10 mouse cellular contexts compared by ENCODE assay signal in the genomic region with DNA sequence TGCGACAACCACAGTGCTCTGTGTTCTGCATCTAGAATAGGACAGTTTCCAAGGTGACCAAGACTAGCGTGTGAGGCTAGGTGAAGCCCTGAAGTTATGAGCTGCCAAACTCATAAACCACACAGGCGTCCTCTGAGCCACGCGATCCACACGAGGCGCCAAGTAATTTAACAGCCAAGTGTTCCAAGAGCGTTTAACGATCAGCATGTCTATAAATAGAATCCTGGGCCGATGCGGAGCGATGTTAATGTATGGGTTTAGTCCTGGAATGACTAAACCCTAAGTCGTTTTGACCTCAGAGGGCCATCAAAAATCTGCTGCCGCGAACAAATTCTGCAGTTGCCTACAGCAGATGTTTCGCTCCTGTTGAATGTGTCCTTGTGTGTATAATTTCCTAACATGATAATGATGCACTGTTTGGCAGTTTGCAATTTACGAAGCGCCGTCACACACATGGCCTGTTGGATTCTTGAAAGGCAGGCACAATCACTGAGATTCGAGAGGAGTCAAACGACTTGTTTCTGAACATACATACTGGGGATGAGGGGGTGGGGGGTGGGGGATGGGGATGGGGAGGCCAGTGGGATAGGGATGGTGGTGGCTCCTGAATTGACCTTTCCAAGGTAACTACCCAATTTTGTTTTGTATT. TPM values are rescaled to one million over a fixed set of nuclear protein-coding genes. Genes with fewer than 3 reads are reported as not detected.
DNase-seq lines count a peak whose midpoint lies in the region; ATAC-seq lines count a peak whose summit lies in the region.
"Had no signal": no experiment of that assay in that cellular context is flagged by ENCODE, and none has a peak within 500 bp of the region (broad histone marks: within the 10 kb centered on the region; RNA-seq: fewer than 3 reads in every experiment).

No protein-coding gene starts in this region.

- H3K4me2 ChIP-seq in hindbrain, embryonic 15.5 days, result peak overlapping the region; percentile 18; the same call in 1 of the 2 replicates
- H3K4me2 ChIP-seq in hindbrain, embryonic 13.5 days, result no peak overlapping the region
- peak overlapping the region; percentile 28 for H3K4me2 ChIP-seq in heart, embryonic 13.5 days

- no peaks in the 10 kb centered on the region for H3K36me3 ChIP-seq in hindbrain, embryonic 15.5 days
- no peaks in the 10 kb centered on the region for H3K36me3 ChIP-seq in hindbrain, embryonic 13.5 days
- H3K36me3 ChIP-seq in heart, embryonic 13.5 days, result no peaks in the 10 kb centered on the region

- H3K4me1 ChIP-seq in hindbrain, embryonic 15.5 days (replicated peaks), result peaks cover 3% of the 10 kb centered on the region; the same call in 1 of the 2 replicates
- 0 out of 2 replicates have a peak, but pooled peaks cover 3% of the 10 kb centered on the region for H3K4me1 ChIP-seq in hindbrain, embryonic 13.5 days (replicated peaks)
- peaks cover 8% of the 10 kb centered on the region for H3K4me1 ChIP-seq in heart, embryonic 13.5 days

- no peak overlapping the region for H3K9ac ChIP-seq in hindbrain, embryonic 15.5 days
- H3K9ac ChIP-seq in hindbrain, embryonic 13.5 days, result no peak overlapping the region
- no peak overlapping the region for H3K9ac ChIP-seq in heart, embryonic 13.5 days

- WGBS in hindbrain, embryonic 15.5 days, result 57% methylated on average over 21 of the region's 21 CpGs
- 79% methylated on average over 21 of the region's 21 CpGs for WGBS in hindbrain, embryonic 13.5 days
- WGBS in heart, embryonic 13.5 days, result 52% methylated on average over 21 of the region's 21 CpGs

- no peaks in the 10 kb centered on the region for H3K27me3 ChIP-seq in hindbrain, embryonic 15.5 days
- no peaks in the 10 kb centered on the region for H3K27me3 ChIP-seq in hindbrain, embryonic 13.5 days
- no peaks in the 10 kb centered on the region for H3K27me3 ChIP-seq in heart, embryonic 13.5 days (replicated peaks)

- no peak overlapping the region for H3K4me3 ChIP-seq in hindbrain, embryonic 15.5 days
- H3K4me3 ChIP-seq in hindbrain, embryonic 13.5 days, result no peak overlapping the region
- H3K4me3 ChIP-seq in heart, embryonic 13.5 days, result no peak overlapping the region
- H3K4me3 ChIP-seq: erythroblast, embryonic 14.5 days had no signal

- peak; percentile 74 for ATAC-seq in hindbrain, embryonic 15.5 days (ENCODE audit: low FRiP score, low read depth)
- ATAC-seq in hindbrain, embryonic 13.5 days (ENCODE audit: low FRiP score), result no peak
- no peak for ATAC-seq in heart, embryonic 13.5 days (ENCODE audit: extremely low read depth, insufficient number of reproducible peaks, low FRiP score, low TSS enrichment)
- ATAC-seq in activated CD4-positive, CD25-positive, alpha-beta regulatory T cell, adult 4 months, result no peak
- no peak for ATAC-seq in monocyte, adult 5-6 weeks (replicated peaks; ENCODE audit: insufficient number of reproducible peaks, low FRiP score, low TSS enrichment, poor library complexity, severe bottlenecking)

- H3K9me3 ChIP-seq in hindbrain, embryonic 15.5 days, result no peaks in the 10 kb centered on the region
- peaks cover 10% of the 10 kb centered on the region; the same call in 1 of the 2 replicates for H3K9me3 ChIP-seq in hindbrain, embryonic 13.5 days
- peaks cover 11% of the 10 kb centered on the region for H3K9me3 ChIP-seq in heart, embryonic 13.5 days

- peak overlapping the region; percentile 53; the same call in 1 of the 2 replicates for H3K27ac ChIP-seq in hindbrain, embryonic 15.5 days (replicated peaks)
- H3K27ac ChIP-seq in hindbrain, embryonic 13.5 days, result no peak overlapping the region
- H3K27ac ChIP-seq in heart, embryonic 13.5 days (replicated peaks), result peak overlapping the region; percentile 56

- peak; percentile 80 for DNase-seq in NIH3T3 (ENCODE audit: low read depth)
- peak; percentile 13 to 28 for DNase-seq in layer of hippocampus, postnatal 10 days (ENCODE audit: low spot score in 2 of 2)
- no peak for DNase-seq in spleen, adult 12 weeks (ENCODE audit: low spot score)
- DNase-seq: lung, postnatal 36 days had no signal

RNA-seq across cellular contexts. Expression of a gene that starts 33.0 kb away (rescaled TPM):
- polyA plus RNA-seq in hindbrain, embryonic 15.5 days (2015; fragmentation: Nextera tagmentation; extraction: Ambion mirVana), result 85.6 and 85.9 TPM in 2 replicates
- 80.9 and 84.4 TPM in 2 replicates for polyA plus RNA-seq in hindbrain, embryonic 13.5 days (2015; fragmentation: Nextera tagmentation; extraction: Ambion mirVana)
- 87.5 and 92.2 TPM in 2 replicates for polyA plus RNA-seq in heart, embryonic 13.5 days (2015; fragmentation: Nextera tagmentation; extraction: Ambion mirVana)
- total RNA-seq in layer of hippocampus, postnatal 10 days (2021), result 100 to 1,000 TPM in 1 of 2 experiments, 10 to 100 TPM in 1; 99.8 to 104 TPM
- polyA plus RNA-seq in activated CD4-positive, CD25-positive, alpha-beta regulatory T cell, adult 4 months (2017; shearing (Covaris generic)), result 100 to 1,000 TPM in 1 of 2 experiments, 10 to 100 TPM in 1; 72.7 to 110 TPM
- 141 to 176 TPM (median 159 TPM) in 3 replicates for total RNA-seq in monocyte, adult 5-6 weeks (2017)
